Mouse (Mus musculus): ENCODE data around the gene Havcr2.
"Not testable (repeated sequence)": the region's sequence is repeated elsewhere in the genome, so short reads cannot be mapped to it uniquely, and the experiment has no call there.

Gene Havcr2

DNA sequence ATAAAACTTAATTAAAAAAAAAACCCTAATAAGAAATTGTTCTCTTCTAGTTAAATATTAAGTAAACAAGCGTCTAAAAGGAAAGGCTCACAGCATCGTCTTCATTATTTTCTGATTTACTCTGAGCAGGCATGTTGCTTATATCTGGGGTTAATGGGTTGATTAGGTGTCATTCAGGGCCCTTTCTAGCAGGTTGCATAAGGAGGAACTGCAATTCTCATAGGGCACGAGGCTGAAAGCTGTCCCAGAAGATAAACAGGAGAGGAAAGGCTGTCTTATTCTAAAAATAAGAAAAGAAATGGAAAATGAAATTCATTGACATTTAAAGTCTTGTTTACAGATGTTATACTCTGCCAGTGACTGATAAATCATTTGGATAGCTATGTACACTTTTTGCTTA lies 5.2 kb downstream of the Havcr2 start:
- no peak for DNase-seq (ENCODE audit: low read depth, low spot score)

DNA sequence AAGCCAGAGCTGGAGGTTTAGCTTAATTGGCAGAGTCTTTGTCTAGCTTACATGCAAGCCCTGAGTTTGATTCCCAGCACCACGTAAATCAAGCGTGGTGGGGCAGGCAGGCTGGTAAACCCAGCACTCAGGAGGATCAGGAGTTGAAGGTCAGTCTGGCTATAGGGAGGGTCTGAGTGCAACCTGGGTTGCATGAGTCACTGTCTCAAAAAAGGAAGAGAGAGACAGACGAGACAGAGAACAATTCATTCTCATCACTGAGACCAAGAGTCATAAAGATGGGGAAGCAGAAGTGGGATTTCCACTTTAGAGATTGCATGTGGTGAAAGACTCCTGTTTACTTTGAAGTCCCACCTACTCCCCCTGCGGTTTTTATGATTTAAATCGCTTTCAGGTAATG lies 6.6 kb downstream of the Havcr2 start:
- peak; percentile 40 for DNase-seq (ENCODE audit: low read depth, low spot score)

DNA sequence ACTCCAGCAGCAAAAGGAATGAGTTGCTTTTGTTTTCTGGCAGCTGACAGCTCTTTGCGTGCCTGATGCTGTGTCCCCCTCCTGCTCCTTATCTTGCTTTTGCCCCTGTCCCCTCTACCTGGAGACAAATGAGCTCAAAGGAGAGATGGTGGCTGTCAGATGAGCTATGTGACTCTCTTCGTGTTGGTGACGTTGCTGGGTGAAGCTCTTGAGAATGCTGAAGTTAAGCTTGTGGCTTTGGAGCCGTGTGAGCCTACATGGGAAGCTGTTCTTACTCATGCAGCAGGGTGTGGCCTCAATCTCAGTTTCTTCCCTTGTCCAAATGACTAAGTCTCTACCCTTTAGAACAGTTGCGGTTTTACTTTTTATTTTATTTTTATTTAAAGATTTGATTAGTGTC lies 7.2 kb downstream of the Havcr2 start:
- DNase-seq (ENCODE audit: low read depth, low spot score) = peak; percentile 71

DNA sequence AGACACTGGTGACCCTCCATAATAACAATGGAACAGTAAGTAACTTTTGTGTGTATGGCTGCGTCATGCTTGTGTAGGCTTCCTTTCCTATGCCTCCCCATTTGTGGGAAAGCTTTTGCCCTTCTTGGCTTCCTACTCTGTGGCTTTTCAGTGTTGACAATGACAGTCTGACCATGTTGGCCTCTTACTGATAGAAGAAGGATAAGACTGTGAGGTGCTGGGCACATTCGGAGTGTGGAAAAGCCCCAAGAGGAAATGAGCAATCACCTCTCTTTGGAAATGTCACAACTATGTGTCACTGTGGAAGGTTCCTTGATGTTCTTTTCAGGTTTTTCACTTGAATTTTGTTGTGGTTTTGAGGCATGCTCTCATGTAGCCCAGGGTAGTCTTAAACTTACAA lies 12.1 kb downstream of the Havcr2 start:
- DNase-seq (ENCODE audit: low read depth, low spot score) = peak; percentile 79

DNA sequence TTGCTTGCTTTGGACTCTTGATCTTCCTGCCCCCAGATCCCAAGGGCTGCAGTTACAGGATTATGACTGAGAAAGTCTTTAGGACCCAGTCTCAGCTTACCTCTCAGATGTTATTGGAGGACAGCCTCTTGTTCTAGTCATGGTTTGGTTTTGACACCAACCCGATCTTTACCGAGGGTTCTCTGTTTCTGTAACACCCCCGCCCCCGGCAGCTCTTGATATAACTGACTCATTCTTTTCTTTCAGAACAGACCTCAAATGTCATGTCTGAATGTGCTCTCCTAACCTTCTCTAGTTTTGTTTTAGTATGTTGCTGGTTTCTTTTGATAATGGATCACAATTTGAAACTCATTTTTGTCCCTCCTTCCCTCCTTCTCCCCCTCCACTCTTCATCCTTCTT lies 19.5 kb downstream of the Havcr2 start:
- DNase-seq (ENCODE audit: low read depth, low spot score) = peak; percentile 42

DNA sequence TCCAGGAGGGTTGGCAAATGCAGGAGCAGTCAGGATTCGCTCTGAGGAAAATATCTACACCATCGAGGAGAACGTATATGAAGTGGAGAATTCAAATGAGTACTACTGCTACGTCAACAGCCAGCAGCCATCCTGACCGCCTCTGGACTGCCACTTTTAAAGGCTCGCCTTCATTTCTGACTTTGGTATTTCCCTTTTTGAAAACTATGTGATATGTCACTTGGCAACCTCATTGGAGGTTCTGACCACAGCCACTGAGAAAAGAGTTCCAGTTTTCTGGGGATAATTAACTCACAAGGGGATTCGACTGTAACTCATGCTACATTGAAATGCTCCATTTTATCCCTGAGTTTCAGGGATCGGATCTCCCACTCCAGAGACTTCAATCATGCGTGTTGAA lies 24.6 kb downstream of the Havcr2 start:
- DNase-seq (ENCODE audit: low read depth, low spot score) = no peak

DNA sequence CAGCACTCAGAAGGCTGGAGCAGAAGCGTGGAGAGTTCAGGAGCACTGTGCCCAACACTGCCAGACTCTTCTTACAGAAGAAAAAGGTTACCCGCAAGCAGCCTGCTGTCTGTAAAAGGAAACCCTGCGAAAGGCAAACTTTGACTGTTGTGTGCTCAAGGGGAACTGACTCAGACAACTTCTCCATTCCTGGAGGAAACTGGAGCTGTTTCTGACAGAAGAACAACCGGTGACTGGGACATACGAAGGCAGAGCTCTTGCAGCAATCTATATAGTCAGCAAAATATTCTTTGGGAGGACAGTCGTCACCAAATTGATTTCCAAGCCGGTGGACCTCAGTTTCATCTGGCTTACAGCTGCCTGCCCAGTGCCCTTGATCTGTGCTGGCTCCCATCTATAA lies 25.8 kb downstream of the Havcr2 start:
- DNase-seq (ENCODE audit: low read depth, low spot score) = no peak

DNA sequence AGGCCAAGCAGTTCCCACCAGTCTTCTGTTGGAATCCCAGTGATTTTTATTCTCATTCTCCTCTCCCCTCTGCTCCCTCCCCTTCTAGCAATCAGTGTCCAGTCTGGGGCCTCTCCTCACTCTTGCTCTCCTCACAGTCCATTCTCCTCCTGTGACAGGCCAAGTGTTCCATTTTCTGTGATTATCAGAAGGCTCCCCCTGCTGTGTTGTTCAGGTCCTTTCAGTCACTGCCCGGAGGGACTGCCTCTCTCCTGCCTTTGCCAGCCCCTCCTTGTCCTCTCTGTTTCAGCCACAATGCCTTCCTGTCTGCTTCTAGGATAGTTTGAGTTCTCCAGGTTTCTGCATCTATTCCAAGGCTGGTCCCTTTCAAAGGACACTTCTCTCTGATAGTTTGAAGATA lies 33.5 kb downstream of the Havcr2 start:
- peak; percentile 6 for DNase-seq (ENCODE audit: low read depth, low spot score)

DNA sequence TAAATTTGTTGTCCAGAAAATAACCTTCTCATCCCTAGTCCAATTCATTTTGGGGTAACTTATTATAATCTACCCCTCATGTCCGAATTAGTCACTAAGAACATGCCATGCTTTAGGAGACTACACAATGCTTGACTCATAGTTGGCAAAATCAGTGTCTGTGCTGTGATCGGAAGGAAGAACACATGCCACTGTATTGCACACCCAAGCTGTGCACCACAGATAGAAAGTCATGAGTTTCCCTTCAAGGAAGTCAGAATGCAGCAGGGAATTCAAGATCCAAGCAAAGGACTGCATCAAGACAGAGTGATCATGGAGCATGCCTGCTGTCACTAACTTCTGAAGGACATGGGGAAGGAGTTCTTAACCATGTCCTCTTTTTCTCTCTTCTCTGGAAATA lies 33.9 kb downstream of the Havcr2 start:
- DNase-seq (ENCODE audit: low read depth, low spot score) = no peak

DNA sequence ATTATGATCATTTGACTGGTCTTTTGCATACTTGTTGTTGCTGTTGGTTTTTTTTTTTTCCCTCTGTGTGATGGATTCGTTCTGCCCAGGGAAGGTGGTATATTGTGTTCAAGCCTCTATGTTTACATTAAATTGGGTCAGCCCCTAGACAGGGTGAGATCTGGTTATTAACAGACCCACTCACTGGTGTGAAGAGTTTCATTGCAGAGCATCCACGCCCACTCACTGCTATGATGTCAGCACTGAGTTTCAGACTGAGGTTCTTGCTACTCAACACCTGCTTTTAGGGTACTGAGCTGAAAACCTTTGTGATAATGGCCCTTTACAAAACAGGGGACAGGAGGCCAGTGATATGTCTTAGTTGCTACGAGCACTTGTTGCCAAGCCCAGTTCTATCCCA lies 52.4 kb downstream of the Havcr2 start:
- DNase-seq (ENCODE audit: low read depth, low spot score) = peak; percentile 22

DNA sequence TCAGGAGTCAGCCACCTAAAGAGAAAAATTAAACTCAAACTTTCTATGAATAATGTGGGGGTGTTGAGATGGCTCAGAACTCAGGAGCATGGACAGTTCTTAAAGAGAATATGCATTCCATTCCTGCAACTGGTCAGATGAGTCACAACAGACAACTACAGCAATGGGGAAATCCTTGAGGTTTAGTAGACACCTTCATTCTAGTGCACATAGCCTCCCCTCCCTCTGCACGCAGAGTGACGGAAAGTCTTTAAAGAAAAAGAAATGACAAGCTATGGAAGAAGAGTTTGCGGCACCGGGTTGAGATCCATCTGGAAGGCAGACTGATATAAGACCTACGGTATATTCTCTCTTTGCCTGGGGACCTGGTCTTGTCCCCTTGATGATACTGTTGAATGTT lies 55.2 kb downstream of the Havcr2 start:
- DNase-seq (ENCODE audit: low read depth, low spot score) = no peak

DNA sequence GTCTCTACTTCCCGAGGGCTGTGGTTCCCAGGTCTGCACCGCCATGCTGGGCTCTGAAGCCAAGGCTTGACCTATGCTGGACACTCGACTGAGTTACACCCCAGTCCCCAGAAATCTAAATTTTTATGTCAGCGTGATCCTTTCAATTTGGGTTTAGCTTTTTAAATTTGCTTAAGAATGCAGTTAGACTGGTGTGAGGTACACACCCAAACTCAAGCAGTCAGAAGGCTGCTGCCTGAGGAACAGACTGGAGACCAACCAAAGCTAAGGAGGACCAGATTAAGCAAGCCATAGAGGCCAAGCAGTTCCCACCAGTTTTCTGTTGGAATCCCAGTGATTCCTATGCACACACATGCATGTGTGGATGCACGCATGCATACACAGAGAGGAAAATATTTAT lies 66.6 kb downstream of the Havcr2 start:
- DNase-seq (ENCODE audit: low read depth, low spot score) = not testable (repeated sequence)

DNA sequence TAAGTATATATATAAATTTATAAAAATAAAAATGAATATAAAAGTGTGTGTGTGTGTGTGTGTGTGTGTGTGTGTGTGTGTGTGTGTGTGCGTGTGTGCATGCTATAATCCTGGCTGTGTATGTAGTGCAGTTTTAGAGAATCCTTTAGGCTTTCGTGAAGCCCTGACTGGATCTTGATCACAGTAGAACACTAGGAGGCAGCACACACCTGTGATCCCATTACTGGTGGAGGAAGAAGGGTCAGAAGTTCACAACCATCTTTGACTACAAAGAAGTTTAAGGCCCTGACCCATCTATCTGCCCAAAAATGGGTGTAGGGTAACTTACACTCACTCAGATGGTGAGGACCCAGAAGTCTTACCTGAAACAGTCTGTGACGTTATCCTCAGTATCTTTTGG lies 68.0 kb downstream of the Havcr2 start:
- no peak for DNase-seq (ENCODE audit: low read depth, low spot score)

DNA sequence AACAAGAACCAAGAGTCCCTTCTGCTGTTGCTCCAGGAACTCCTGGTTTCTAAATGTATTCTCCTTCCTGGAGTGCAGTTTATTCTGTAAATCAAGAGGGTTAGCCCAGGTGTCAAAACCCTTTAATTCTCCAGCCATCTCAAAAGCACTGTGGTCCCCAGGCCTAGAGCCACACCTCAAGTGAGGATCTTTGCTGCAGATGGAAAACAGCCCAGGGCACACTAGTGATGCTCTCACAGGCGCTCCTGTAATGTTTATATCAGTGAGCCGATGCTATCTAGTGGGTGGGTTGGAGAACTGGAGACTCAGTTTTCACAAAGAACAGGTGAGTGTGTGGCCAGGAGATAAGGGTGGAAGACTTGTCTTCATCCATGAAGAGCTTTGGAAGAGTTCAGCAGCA lies 69.2 kb downstream of the Havcr2 start, which contains the start of gene Gm12169:
Gm12169 (plus strand) TSS at position 301 of the 400 bp plus-strand sequence.
- no peak for DNase-seq (ENCODE audit: low read depth, low spot score)

DNA sequence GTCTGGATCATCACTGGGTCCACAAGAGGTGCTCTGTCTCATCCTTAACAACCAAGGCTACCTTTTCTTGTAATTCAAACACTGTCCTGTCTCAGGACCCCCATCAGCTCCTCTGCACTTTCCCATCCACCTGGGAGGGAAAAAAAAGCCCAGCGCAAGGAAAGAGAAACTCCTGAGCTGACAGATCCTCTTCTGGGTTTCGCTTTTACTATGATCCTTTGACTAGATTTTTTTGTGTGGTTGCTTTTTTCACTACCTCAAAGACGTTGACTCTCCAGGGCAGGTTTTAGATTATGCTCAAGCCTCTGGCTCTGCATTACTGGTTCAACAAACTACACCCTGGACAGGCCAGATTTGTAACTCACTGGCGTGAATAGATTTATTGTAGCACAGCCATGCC lies 75.4 kb downstream of the Havcr2 start:
- DNase-seq (ENCODE audit: low read depth, low spot score) = no peak
